Mouse (Mus musculus): ENCODE measurements around the gene Znrf1. TPM values are rescaled to one million over a fixed set of nuclear protein-coding genes. Genes with fewer than 3 reads are reported as not detected.
A peak's percentile ranks its signal among the peaks of the same experiment; 100 is the strongest.

Gene Znrf1
- total RNA-seq, 1 experiment from 2014 or later: 83.2 TPM

GRCm38 (mm10) chr8:111563687-111564086 is 27.8 kb downstream of the Znrf1 start:
- no peak for ATAC-seq (ENCODE audit: extremely low read depth, insufficient number of reproducible peaks, low FRiP score, poor library complexity, severe bottlenecking)

DNA sequence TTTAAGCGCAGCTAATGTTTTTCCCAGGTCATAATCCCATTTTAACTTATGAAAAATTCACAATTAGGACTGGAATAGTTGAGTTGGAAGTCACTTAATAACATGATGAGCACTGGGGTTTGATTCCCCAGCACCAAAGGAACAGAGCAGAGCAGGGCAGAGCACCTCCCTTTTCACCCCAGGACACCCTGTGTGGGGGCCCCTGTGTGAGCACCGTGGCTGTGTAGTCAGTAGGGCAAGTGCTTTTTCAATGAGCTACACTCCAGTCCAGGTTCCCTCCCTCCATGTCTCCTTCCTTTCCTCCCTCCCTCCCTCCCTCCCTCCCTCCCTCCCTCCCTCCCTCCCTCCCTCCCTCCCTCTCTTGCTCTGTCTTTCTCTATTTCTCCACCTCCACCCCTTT is 28.2 kb downstream of the Znrf1 start:
- no peak for ATAC-seq (ENCODE audit: extremely low read depth, insufficient number of reproducible peaks, low FRiP score, poor library complexity, severe bottlenecking)

DNA sequence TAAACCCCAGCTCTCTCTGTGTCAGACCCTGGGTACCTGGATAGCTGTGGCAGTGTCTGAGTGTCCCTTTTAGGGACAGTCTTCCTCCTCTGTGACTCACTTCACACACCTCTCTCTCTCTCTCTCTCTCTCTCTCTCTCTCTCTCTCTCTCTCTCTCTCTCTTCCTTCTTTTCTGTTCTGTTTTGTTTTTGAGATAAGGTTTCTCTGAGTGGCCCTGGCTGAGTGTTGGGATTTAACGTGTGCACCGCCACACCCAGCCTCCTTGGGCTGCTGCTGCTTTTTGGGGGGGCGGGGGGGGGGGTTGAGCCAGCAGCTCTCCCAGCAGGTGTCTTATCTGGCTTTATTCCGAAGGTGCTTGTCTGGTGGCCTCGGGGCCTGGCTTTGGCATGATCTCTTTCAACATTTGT is 29.9 kb downstream of the Znrf1 start:
- no peak for ATAC-seq (ENCODE audit: extremely low read depth, insufficient number of reproducible peaks, low FRiP score, poor library complexity, severe bottlenecking)

- ATAC-seq (ENCODE audit: extremely low read depth, insufficient number of reproducible peaks, low FRiP score, poor library complexity, severe bottlenecking): no peak
Measured at GRCm38 (mm10) chr8:111566326-111566725, 30.4 kb downstream of the Znrf1 start.

GRCm38 (mm10) chr8:111567571-111567970 is 31.7 kb downstream of the Znrf1 start:
- ATAC-seq (ENCODE audit: extremely low read depth, insufficient number of reproducible peaks, low FRiP score, poor library complexity, severe bottlenecking): no peak

- ATAC-seq (ENCODE audit: extremely low read depth, insufficient number of reproducible peaks, low FRiP score, poor library complexity, severe bottlenecking): no peak
Measured at GRCm38 (mm10) chr8:111568029-111568428, 32.1 kb downstream of the Znrf1 start.

GRCm38 (mm10) chr8:111569926-111570325 is 34.0 kb downstream of the Znrf1 start:
- no peak for ATAC-seq (ENCODE audit: extremely low read depth, insufficient number of reproducible peaks, low FRiP score, poor library complexity, severe bottlenecking)

GRCm38 (mm10) chr8:111570432-111570831 is 34.5 kb downstream of the Znrf1 start:
- ATAC-seq (ENCODE audit: extremely low read depth, insufficient number of reproducible peaks, low FRiP score, poor library complexity, severe bottlenecking): no peak

- ATAC-seq (ENCODE audit: extremely low read depth, insufficient number of reproducible peaks, low FRiP score, poor library complexity, severe bottlenecking): no peak
Measured at GRCm38 (mm10) chr8:111571661-111572060, 35.8 kb downstream of the Znrf1 start.

- ATAC-seq (ENCODE audit: extremely low read depth, insufficient number of reproducible peaks, low FRiP score, poor library complexity, severe bottlenecking): no peak
Measured at GRCm38 (mm10) chr8:111572431-111572830, 36.5 kb downstream of the Znrf1 start.

- no peak for ATAC-seq (ENCODE audit: extremely low read depth, insufficient number of reproducible peaks, low FRiP score, poor library complexity, severe bottlenecking)
Measured at GRCm38 (mm10) chr8:111573583-111573982, 37.7 kb downstream of the Znrf1 start.

DNA sequence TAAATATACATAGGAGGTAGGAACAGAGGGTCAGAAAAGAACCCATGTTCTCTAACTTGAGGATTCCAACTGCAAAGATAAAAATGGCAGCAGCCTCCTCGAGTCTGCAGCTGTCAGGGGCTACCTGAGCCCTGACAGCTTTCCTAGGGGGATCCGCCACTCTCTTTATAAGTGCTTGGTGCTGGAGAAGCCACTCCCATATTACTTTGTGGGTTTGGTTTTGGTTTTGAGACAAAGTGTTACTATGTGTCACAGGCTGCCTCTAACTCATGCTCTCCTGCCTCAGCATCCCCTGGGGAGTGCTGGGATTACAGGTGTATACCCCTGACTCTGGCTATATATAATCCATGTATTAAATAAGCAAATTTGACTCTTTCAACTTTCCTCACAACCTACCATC is 38.1 kb downstream of the Znrf1 start:
- ATAC-seq (ENCODE audit: extremely low read depth, insufficient number of reproducible peaks, low FRiP score, poor library complexity, severe bottlenecking): no peak

GRCm38 (mm10) chr8:111575492-111575891 is 39.6 kb downstream of the Znrf1 start:
- no peak for ATAC-seq (ENCODE audit: extremely low read depth, insufficient number of reproducible peaks, low FRiP score, poor library complexity, severe bottlenecking)

DNA sequence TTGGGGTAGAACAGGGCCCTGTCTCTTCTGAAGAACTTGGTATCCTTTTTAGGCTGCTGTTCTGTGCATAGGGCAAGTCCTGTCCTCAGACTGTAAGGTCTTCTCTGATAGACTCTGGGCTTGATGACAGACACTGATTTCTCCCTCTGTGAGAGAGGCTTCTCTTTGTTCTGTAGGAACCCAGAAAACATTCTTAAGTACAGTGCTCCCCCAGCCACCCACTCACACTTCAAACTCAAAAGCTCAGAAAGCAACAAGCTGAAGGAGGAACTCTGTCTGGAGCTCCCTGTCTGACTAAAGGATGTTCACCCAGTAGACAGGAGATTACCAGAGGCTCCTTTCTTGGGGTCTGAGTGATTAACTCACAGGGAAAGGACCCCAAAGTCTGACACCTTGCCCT is 40.6 kb downstream of the Znrf1 start:
- no peak for ATAC-seq (ENCODE audit: extremely low read depth, insufficient number of reproducible peaks, low FRiP score, poor library complexity, severe bottlenecking)

- ATAC-seq (ENCODE audit: extremely low read depth, insufficient number of reproducible peaks, low FRiP score, poor library complexity, severe bottlenecking): no peak
Measured at GRCm38 (mm10) chr8:111577880-111578533, 42.1 kb downstream of the Znrf1 start.

DNA sequence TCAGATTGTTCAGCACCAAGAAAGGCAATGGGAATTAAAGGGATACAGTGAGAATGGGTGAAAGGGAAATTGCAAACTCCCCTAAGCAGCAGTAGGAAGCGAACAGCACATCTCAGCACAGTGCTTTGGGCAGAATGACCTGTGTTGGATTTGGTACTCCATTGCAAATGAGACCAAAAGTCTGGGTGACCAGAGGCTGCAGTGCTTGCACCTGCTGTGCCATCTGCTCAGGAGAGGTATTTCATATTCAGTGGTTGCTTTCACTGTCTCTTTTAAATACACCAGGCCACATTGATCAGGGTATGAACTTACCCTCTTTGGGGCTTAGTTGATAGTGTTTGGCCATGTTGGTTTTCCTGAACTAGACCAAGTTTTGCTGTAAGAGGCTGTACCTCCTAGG is 43.4 kb downstream of the Znrf1 start:
- no peak for ATAC-seq (ENCODE audit: extremely low read depth, insufficient number of reproducible peaks, low FRiP score, poor library complexity, severe bottlenecking)

GRCm38 (mm10) chr8:111580306-111580705 is 44.4 kb downstream of the Znrf1 start:
- ATAC-seq (ENCODE audit: extremely low read depth, insufficient number of reproducible peaks, low FRiP score, poor library complexity, severe bottlenecking): no peak

- ATAC-seq (ENCODE audit: extremely low read depth, insufficient number of reproducible peaks, low FRiP score, poor library complexity, severe bottlenecking): 0 out of 2 replicates have a peak, but pooled peaks have one; percentile 39
Measured at GRCm38 (mm10) chr8:111582386-111582785, 46.5 kb downstream of the Znrf1 start.

GRCm38 (mm10) chr8:111584946-111585345 is 49.0 kb downstream of the Znrf1 start:
- ATAC-seq (ENCODE audit: extremely low read depth, insufficient number of reproducible peaks, low FRiP score, poor library complexity, severe bottlenecking): no peak

- no peak for ATAC-seq (ENCODE audit: extremely low read depth, insufficient number of reproducible peaks, low FRiP score, poor library complexity, severe bottlenecking)
Measured at GRCm38 (mm10) chr8:111587545-111588094, 51.7 kb downstream of the Znrf1 start.

- ATAC-seq (ENCODE audit: extremely low read depth, insufficient number of reproducible peaks, low FRiP score, poor library complexity, severe bottlenecking): no peak
Measured at GRCm38 (mm10) chr8:111588336-111588735, 52.4 kb downstream of the Znrf1 start.

Data from neutrophil, adult 5-6 weeks (primary cell).